Mouse (Mus musculus): Measurements from ENCODE around the gene Esrra.

The Esrra gene

GRCm38 (mm10) chr19:6941372-6942248, 20.0 kb upstream of the Esrra start, which contains the start of gene Bad:
Bad (plus strand) TSS chr19:6941861.
- DNase-seq (ENCODE audit: low read depth, low spot score) = peak; percentile 93

GRCm38 (mm10) chr19:6940396-6941351, 19.1 kb upstream of the Esrra start:
- DNase-seq (ENCODE audit: low read depth, low spot score) = no peak

- DNase-seq (ENCODE audit: low read depth, low spot score) = no peak
These were observed 17.7 kb upstream of the Esrra start for GRCm38 (mm10) chr19:6939106-6940002.

GRCm38 (mm10) chr19:6937541-6938465, 16.2 kb upstream of the Esrra start:
- no peak for DNase-seq (ENCODE audit: low read depth, low spot score)

- no peak for DNase-seq (ENCODE audit: low read depth, low spot score)
These were observed 14.7 kb upstream of the Esrra start for GRCm38 (mm10) chr19:6936299-6936698.

GRCm38 (mm10) chr19:6934195-6934977, 12.8 kb upstream of the Esrra start, which contains the start of gene Kcnk4:
Kcnk4 (minus strand) TSS chr19:6934515.
- no peak for DNase-seq (ENCODE audit: low read depth, low spot score)

- DNase-seq (ENCODE audit: low read depth, low spot score) = no peak
These were observed 12.0 kb upstream of the Esrra start for GRCm38 (mm10) chr19:6933436-6934194.

GRCm38 (mm10) chr19:6933102-6933435, 11.5 kb upstream of the Esrra start:
- no peak for DNase-seq (ENCODE audit: low read depth, low spot score)

GRCm38 (mm10) chr19:6932018-6932417, 10.4 kb upstream of the Esrra start:
- no peak for DNase-seq (ENCODE audit: low read depth, low spot score)

GRCm38 (mm10) chr19:6931002-6931401, 9.4 kb upstream of the Esrra start:
- no peak for DNase-seq (ENCODE audit: low read depth, low spot score)

- DNase-seq (ENCODE audit: low read depth, low spot score) = no peak
These were observed 6.5 kb upstream of the Esrra start for GRCm38 (mm10) chr19:6928080-6928479.

- DNase-seq (ENCODE audit: low read depth, low spot score) = no peak
These were observed 5.1 kb upstream of the Esrra start for GRCm38 (mm10) chr19:6926559-6927255.

GRCm38 (mm10) chr19:6925611-6926329, 4.2 kb upstream of the Esrra start:
- no peak for DNase-seq (ENCODE audit: low read depth, low spot score)

- no peak for DNase-seq (ENCODE audit: low read depth, low spot score)
These were observed 3.6 kb upstream of the Esrra start, which contains the start of gene Catsperz for GRCm38 (mm10) chr19:6925307-6925573. Catsperz (minus strand) TSS chr19:6925380.

GRCm38 (mm10) chr19:6924461-6925306, 3.1 kb upstream of the Esrra start:
- no peak for DNase-seq (ENCODE audit: low read depth, low spot score)

- DNase-seq (ENCODE audit: low read depth, low spot score) = no peak
These were observed 1.5 kb upstream of the Esrra start for GRCm38 (mm10) chr19:6922901-6923735.

Measured in retina, adult 2 months (tissue).